Mouse (Mus musculus) ovary, postnatal 36 days (tissue): Measurements from ENCODE around the gene Mael.
A peak's percentile ranks its signal among the peaks of the same experiment; 100 is the strongest.

Experiments
- DNase-seq: peaks from one replicate; pipeline ENCODE4 v3.0.0; 2022; ENCODE audit warnings: low spot score, mixed read lengths

Mael gene

GRCm38 (mm10) chr1:166238315-166238969 is at the start of gene Mael:
Gene Mael, minus strand, starts transcription at chr1:166238747.
- DNase-seq = no peak

DNA sequence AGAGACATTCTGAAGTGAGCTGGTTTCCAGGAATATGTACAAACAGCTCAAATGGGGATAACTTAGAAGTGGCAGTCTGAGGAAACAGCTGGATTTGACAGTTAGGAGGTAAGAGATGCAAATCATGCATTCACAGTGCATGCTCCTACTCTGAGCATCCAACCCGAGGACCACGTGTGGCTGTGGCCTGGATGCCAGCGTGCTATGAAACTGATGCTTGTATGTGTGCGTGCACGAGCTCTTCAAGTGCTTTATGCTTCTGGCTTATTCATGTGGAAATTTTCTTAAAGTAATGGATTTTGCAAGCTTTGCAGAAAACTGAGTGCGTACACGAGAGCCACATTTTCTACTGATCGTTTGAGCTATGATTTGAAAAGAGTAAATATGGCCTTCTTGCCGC is 47.7 kb upstream of the Mael start:
- DNase-seq = no peak

- DNase-seq = no peak
Measured at GRCm38 (mm10) chr1:166284390-166284789, 45.8 kb upstream of the Mael start.

- no peak for DNase-seq
Measured at GRCm38 (mm10) chr1:166283451-166283850, 44.9 kb upstream of the Mael start.

DNA sequence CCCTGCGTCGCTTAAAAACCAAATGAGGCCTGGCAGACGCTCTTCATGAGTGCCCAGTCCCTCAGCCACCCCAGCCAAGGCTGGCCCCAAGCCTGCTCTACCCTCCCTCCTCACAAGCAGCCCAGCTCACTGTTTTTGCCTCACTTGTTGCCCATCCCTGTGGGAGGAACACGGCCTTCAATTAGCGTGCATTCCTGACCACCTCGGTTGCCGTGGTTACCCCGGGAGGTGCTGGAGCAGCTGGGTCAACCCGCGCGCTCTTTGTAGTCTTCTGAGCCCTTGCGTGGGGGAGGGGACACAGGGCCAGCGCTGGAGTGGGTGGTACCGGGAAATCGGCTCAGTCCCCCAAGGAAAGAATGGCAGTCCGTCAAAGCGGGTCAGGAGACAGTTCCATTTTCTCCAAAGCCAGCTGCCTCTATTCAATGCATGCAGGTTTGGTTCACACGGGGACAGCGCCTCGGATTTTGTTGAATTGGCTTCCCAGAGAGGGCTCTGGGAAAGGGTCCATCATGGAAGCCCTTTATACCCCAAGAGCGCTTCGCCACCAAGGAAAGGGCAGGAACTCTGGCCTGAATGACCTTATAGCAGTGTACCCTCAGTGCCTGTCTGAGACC is 44.2 kb upstream of the Mael start:
- peak; percentile 81 for DNase-seq

- DNase-seq = no peak
Measured at GRCm38 (mm10) chr1:166281836-166282235, 43.3 kb upstream of the Mael start.

- no peak for DNase-seq
Measured at GRCm38 (mm10) chr1:166281287-166281686, 42.7 kb upstream of the Mael start.

GRCm38 (mm10) chr1:166280566-166280965 is 42.0 kb upstream of the Mael start:
- peak; percentile 35 for DNase-seq

DNA sequence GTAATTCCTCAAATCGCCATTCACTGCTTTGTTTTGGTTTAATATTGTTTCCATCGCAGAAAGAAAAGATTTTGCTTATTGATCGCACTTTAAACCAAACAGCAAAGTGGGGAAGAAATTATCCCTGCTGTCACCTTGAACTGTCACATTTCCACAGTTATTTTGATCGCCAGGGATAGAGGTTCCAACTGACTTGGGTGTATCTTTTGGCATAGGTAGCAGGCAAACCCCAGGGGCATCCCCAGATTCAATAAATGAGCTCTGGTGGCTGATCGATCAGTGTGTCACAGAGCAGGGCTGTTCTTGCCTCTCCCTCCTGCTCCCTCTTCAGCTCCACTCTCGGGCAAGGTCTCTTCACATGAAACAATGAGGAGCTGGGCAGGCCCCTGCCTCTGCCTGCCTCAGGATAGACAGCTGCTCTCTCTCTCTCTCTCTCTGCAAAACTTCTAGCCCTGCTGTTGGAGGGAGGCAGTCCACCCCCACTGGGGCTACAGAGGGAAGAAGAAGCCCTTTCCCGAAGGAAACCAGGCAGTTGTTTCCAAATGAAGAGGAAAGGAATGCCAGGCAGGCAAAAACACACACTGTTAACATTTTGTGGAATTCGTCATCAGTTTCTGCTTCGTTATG is 41.1 kb upstream of the Mael start:
- no peak for DNase-seq

- no peak for DNase-seq
Measured at GRCm38 (mm10) chr1:166278786-166279185, 40.2 kb upstream of the Mael start.

- DNase-seq = no peak
Measured at GRCm38 (mm10) chr1:166268218-166268617, 29.7 kb upstream of the Mael start.

GRCm38 (mm10) chr1:166266918-166267317 is 28.4 kb upstream of the Mael start:
- DNase-seq = no peak

GRCm38 (mm10) chr1:166266001-166266705 is 27.6 kb upstream of the Mael start:
- DNase-seq = no peak

GRCm38 (mm10) chr1:166259526-166259925 is 21.0 kb upstream of the Mael start:
- no peak for DNase-seq

DNA sequence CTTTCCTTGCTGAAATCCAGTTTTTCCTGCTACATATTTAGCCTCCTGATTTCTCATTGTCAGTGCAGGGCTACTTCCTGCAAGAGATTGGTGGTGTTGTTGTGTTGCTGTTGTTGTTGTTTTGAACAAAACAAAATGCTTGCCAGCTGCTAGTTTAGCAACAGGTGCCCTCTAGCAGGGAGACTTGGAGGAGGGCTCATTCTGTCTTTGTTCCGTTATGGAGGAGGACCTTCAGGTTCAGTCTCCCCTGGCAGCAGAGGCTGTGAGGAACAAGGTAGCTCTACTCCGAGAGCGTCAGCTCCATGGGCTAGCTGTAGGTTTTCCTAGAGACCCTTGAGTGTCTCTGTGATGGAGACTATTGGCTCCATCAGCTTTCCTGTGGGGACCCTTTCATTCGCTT is 18.4 kb upstream of the Mael start:
- no peak for DNase-seq

DNA sequence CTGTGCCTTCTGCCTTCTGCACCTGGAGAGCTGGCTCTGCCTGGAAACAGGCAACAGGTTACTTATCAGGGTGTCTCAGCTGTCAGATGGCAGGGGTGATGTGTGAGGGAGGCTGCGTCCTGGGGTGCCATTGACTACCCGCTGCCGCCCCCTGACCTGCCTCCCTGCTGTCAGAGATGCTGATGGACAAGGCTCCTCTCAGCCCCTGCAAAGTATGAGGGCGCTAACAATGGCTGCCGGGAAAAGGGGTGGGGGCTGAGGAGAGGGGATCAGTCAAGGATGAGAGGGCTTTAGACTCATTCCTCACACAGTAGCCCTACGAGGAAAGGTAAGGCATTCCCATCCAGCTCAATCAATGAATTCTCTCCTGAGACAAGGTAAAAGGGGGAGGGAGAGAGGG is 17.8 kb upstream of the Mael start:
- DNase-seq = no peak

DNA sequence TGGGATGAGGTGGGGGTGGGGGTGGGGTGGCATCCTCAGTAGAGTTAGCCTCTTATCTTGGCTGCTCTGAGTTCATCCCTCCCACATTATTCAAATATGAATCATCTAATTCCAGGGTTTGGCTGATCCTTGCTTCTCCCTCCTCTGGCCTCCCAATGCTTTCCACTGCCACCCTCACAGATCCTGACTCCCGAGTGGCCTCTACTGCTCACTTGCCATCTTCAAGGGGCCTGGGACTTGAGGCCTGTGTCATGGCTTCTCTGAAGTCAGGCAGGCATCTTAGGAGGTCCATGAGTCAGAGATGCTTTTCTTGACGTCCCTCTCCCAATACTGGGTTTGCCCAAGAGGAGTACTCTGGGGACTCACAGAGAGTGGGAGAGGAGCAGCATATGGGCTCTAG is 17.1 kb upstream of the Mael start:
- DNase-seq = no peak

DNA sequence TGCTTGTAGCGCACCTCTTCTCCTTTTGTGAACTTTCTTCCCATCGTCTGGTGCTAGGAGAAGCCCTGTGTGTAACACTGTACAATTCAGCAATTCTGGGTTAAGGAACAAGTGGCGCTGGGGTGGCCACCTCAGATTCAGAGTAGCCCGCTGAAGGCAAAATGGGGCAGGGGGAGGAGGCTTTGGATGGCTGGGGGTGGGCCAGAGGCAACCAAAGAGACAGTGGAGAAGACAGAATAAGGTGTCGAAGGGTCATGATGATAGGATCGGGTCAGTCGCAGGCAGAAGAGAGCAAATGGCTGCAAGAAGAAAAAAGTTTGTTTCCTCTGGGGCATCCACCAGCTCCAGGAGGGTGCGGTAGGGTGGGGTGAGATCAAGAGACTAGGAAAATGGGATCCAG is 16.5 kb upstream of the Mael start:
- DNase-seq = no peak

GRCm38 (mm10) chr1:166253898-166254894 is 15.6 kb upstream of the Mael start, which contains the start of gene Ildr2:
Gene Ildr2, plus strand, starts transcription at chr1:166254139.
- DNase-seq = peak; percentile 70

GRCm38 (mm10) chr1:166244285-166244684 is 5.7 kb upstream of the Mael start:
- no peak for DNase-seq

DNA sequence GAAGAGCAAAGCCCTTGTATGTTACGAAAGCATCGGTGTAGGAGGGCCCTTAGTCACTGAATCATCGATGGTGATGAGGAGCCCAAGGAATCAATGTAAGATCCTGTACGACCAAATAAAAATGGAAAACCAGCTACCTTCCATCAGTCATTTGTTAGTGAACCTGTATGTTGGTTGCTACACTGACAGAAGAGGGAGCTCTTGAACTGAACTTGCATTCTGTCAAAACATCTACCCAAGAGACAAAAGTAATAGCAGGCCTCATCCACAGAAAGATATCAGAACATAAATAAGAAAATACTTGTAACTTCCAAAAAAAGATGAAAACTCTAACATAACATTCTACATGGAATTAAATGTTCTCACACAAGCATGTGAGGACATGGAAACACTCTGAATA is 24.4 kb downstream of the Mael start:
- no peak for DNase-seq

DNA sequence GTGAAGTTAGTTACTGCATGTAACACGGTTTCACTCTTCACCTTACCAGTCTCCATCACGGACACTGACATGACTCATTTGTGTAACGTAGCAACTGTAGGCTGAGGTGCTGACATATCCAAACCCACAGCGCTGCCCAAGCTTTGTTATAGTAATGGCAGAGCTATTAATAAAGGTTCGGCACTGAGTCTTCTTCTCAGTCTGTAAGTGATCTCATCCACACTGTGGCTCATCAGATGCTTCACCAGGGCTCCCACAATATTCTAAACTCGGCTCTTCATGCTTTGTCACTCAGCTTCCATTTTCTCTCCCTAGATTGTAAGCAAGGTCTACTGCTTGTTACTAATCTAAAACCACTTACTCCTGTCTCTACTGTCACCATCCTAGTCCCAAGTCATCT is 29.2 kb downstream of the Mael start:
- DNase-seq = no peak
